ENCODE assay signal across 14 mouse cellular contexts in the genomic region with DNA sequence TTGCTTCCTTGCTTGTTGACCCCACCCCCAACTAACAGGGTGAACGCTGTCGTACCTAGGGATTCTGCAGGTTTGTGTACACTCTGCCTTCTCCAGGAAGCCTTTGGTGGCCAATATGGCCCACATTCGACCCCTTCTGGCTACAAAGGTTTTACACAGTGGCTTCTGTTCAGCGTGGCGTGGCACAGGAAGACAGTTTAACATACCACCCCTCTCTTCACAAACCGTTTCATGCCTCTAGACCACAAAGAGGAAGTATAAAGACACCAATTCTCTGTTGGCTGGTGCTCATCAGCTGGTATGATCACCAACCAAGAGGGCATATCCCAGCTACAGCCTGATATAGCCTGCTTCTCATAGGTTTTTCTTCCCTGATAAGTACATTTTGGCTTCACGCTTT.
DNase-seq lines count a peak whose midpoint lies in the region; ATAC-seq and TF ChIP-seq lines count a peak whose summit lies in the region.
"Had no signal": no experiment of that assay in that cellular context is flagged by ENCODE, and none has a peak within 500 bp of the region (broad histone marks: within the 10 kb centered on the region; RNA-seq: fewer than 3 reads in every experiment).

No protein-coding gene starts in this region.

- peak; percentile 49 for ATAC-seq in G1E (ENCODE audit: extremely low read depth, insufficient number of reproducible peaks, low FRiP score, poor library complexity, severe bottlenecking)
- ATAC-seq in hematopoietic stem cell, adult 5-6 weeks (replicated peaks in 1 of 2; ENCODE audit: insufficient read depth in 1 of 2, low FRiP score in 2 of 2, low TSS enrichment in 1 of 2, low read depth in 1 of 2, poor library complexity in 2 of 2, severe bottlenecking in 2 of 2): peak; percentile 63
- ATAC-seq: forebrain, embryonic 16.5 days; intestine, embryonic 16.5 days had no signal

- peak; percentile 62 for DNase-seq in thymus, postnatal 0 days (ENCODE audit: low spot score)
- no peak for DNase-seq in thymus, postnatal 10 days (ENCODE audit: low spot score in 2 of 2)
- peak; percentile 21 for DNase-seq in G1E (ENCODE audit: low spot score)
- DNase-seq in spleen, adult 2 months (ENCODE audit: low read depth in 1 of 2, low spot score in 2 of 2): peak; percentile 60 to 83
- DNase-seq in embryo, embryonic 11 days: no peak
- no peak for DNase-seq in adrenal gland, postnatal 10 days
- DNase-seq in left cerebral cortex, adult 8-10 months (ENCODE audit: low spot score in 2 of 2): no peak
- DNase-seq: cerebellum, adult 18-20 months; kidney, postnatal 25 days had no signal

- no peaks in the 10 kb centered on the region for H3K9me3 ChIP-seq in G1E (replicated peaks)
- H3K9me3 ChIP-seq: hindbrain, embryonic 10.5 days had no signal

- H3K27me3 ChIP-seq in G1E (ENCODE audit: insufficient read depth, low read length): peaks cover 4% of the 10 kb centered on the region; the same call in 1 of the 2 replicates
- no peaks in the 10 kb centered on the region for H3K27me3 ChIP-seq in spleen, adult 2 months (ENCODE audit: control insufficient read depth, insufficient read depth, low read length)

- H3K4me1 ChIP-seq in G1E (ENCODE audit: insufficient read depth, low read depth, low read length): peaks cover 21% of the 10 kb centered on the region
- peaks cover 22% of the 10 kb centered on the region; the same call in 1 of the 2 replicates for H3K4me1 ChIP-seq in spleen, adult 2 months (ENCODE audit: control insufficient read depth, insufficient read depth, insufficient read length)

- H3K4me3 ChIP-seq in G1E (ENCODE audit: low read depth, low read length): no peak overlapping the region
- H3K4me3 ChIP-seq in spleen, adult 2 months (ENCODE audit: extremely low read depth, insufficient read depth, insufficient read length): no peak overlapping the region
- H3K4me3 ChIP-seq: hindbrain, embryonic 10.5 days; myocyte had no signal

- peak overlapping the region; percentile 95 for H3K27ac ChIP-seq in spleen, adult 2 months (ENCODE audit: insufficient read depth, low read length)
- H3K27ac ChIP-seq: hindbrain, embryonic 10.5 days had no signal

- no peak for TF ChIP-seq CTCF in G1E (IDR thresholded peaks at IDR 0.05; ENCODE audit: low read depth, low read length)
- peak; percentile 16; the same call in 1 of the 2 replicates for TF ChIP-seq CTCF in spleen, adult 2 months (IDR thresholded peaks at IDR 0.05; ENCODE audit: extremely low read depth, insufficient read depth, insufficient read length, insufficient replicate concordance)

- TF ChIP-seq POLR2A in spleen, adult 2 months (IDR thresholded peaks at IDR 0.05; ENCODE audit: low read depth, low read length): no peak

- WGBS in spleen, adult 2 months: 10% methylated on average over 7 of the region's 7 CpGs

- H3K36me3 ChIP-seq in G1E (replicated peaks): no peaks in the 10 kb centered on the region
- no peaks in the 10 kb centered on the region for H3K36me3 ChIP-seq in spleen, adult 2 months (ENCODE audit: control insufficient read depth, insufficient read depth, low read length)
- H3K36me3 ChIP-seq: hindbrain, embryonic 10.5 days had no signal

Comparison
In these comparisons a context has a peak if more than half of its experiments do, and no peak if none do; other contexts are left out.
1. DNase-seq: peak in thymus, postnatal 0 days (single experiment), G1E (single experiment) and spleen, adult 2 months (2 of 2); none in thymus, postnatal 10 days (0 of 2), embryo, embryonic 11 days (single experiment), adrenal gland, postnatal 10 days (single experiment) and left cerebral cortex, adult 8-10 months (0 of 2).